Mouse (Mus musculus): ENCODE data around the gene Trim46. TPM values are rescaled to one million over a fixed set of nuclear protein-coding genes. Genes with fewer than 3 reads are reported as not detected.

Trim46 gene
- total and polyA plus RNA-seq, 2 experiments: 0.16 to 0.18 TPM

GRCm38 (mm10) chr3:89187690-89188477, 58.2 kb downstream of the Trim46 start:
- H3K79me2 ChIP-seq (ENCODE audit: control insufficient read depth, insufficient read depth, low read length): no peaks in the 10 kb centered on the region
- peak overlapping the region; percentile 7; the same call in 1 of the 2 replicates for H3K27ac ChIP-seq (replicated peaks; ENCODE audit: insufficient read depth, low read depth, low read length)
- no peaks in the 10 kb centered on the region for H3K36me3 ChIP-seq (ENCODE audit: control insufficient read depth, insufficient read depth, low read length)
- no peaks in the 10 kb centered on the region for H3K27me3 ChIP-seq (ENCODE audit: control insufficient read depth, insufficient read depth, low read length)
- no peaks in the 10 kb centered on the region for H3K4me1 ChIP-seq (ENCODE audit: control insufficient read depth, insufficient read depth, low read length)
- WGBS: 95% methylated on average over 18 of the region's 18 CpGs
- TF ChIP-seq POLR2A (IDR thresholded peaks at IDR 0.05; ENCODE audit: extremely low read depth, insufficient read depth, low read length): no peak
- no peak for TF ChIP-seq CTCF (IDR thresholded peaks at IDR 0.05; ENCODE audit: low read depth, low read length)
- H3K4me3 ChIP-seq (ENCODE audit: insufficient read depth, low read depth, low read length): peak overlapping the region; percentile 23; the same call in 1 of the 2 replicates
- DNase-seq (ENCODE audit: extremely low read depth, low read depth, low spot score): no peak
- H3K9ac ChIP-seq (ENCODE audit: low read depth, low read length): no peak overlapping the region

GRCm38 (mm10) chr3:89187197-89187596, 58.9 kb downstream of the Trim46 start:
- H3K27ac ChIP-seq (replicated peaks; ENCODE audit: insufficient read depth, low read depth, low read length): no peak overlapping the region
- H3K36me3 ChIP-seq (ENCODE audit: control insufficient read depth, insufficient read depth, low read length): no peaks in the 10 kb centered on the region
- no peaks in the 10 kb centered on the region for H3K4me1 ChIP-seq (ENCODE audit: control insufficient read depth, insufficient read depth, low read length)
- TF ChIP-seq POLR2A (IDR thresholded peaks at IDR 0.05; ENCODE audit: extremely low read depth, insufficient read depth, low read length) (no peak), CTCF (IDR thresholded peaks at IDR 0.05; ENCODE audit: low read depth, low read length) (no peak)
- H3K9ac ChIP-seq (ENCODE audit: low read depth, low read length): no peak overlapping the region
- DNase-seq (ENCODE audit: extremely low read depth, low read depth, low spot score): no peak
- WGBS: 82% methylated on average over 23 of the region's 23 CpGs
- peak overlapping the region; percentile 32; the same call in 1 of the 2 replicates for H3K4me3 ChIP-seq (ENCODE audit: insufficient read depth, low read depth, low read length)
- no peaks in the 10 kb centered on the region for H3K79me2 ChIP-seq (ENCODE audit: control insufficient read depth, insufficient read depth, low read length)
- no peaks in the 10 kb centered on the region for H3K27me3 ChIP-seq (ENCODE audit: control insufficient read depth, insufficient read depth, low read length)

Other genes with a start within 250 kb of the Trim46 start
- gene Rusc1, start 153.0 kb downstream of the Trim46 start, total RNA-seq (2014; rRNA removed): 4.0 and 4.8 TPM in 2 replicates
- 14.0 and 18.3 TPM in 2 replicates for gene Rusc1, start 153.0 kb downstream of the Trim46 start, polyA plus RNA-seq (2012; rRNA removed)
- not detected in 2 replicates for gene Gm43738, start 145.2 kb downstream of the Trim46 start, total RNA-seq (2014; rRNA removed)
- gene Gm43738, start 145.2 kb downstream of the Trim46 start, polyA plus RNA-seq (2012; rRNA removed): 0.05 TPM in 1 of 2 replicates, not detected in the other
- 467 and 510 TPM in 2 replicates for gene Fdps, start 144.3 kb downstream of the Trim46 start, total RNA-seq (2014; rRNA removed)
- gene Fdps, start 144.3 kb downstream of the Trim46 start, polyA plus RNA-seq (2012; rRNA removed): 388 and 397 TPM in 2 replicates
- 69.7 and 91.1 TPM in 2 replicates for gene Pklr, start 110.2 kb downstream of the Trim46 start, total RNA-seq (2014; rRNA removed)
- 387 and 512 TPM in 2 replicates for gene Pklr, start 110.2 kb downstream of the Trim46 start, polyA plus RNA-seq (2012; rRNA removed)
- 0.09 and 0.20 TPM in 2 replicates for gene Hcn3, start 86.1 kb downstream of the Trim46 start, total RNA-seq (2014; rRNA removed)
- 0.19 and 0.44 TPM in 2 replicates for gene Hcn3, start 86.1 kb downstream of the Trim46 start, polyA plus RNA-seq (2012; rRNA removed)
- gene Clk2, start 81.5 kb downstream of the Trim46 start, total RNA-seq (2014; rRNA removed): 7.4 and 9.3 TPM in 2 replicates
- gene Clk2, start 81.5 kb downstream of the Trim46 start, polyA plus RNA-seq (2012; rRNA removed): 14.6 and 23.9 TPM in 2 replicates
- gene Scamp3, start 68.8 kb downstream of the Trim46 start, total RNA-seq (2014; rRNA removed): 9.1 and 15.6 TPM in 2 replicates
- gene Scamp3, start 68.8 kb downstream of the Trim46 start, polyA plus RNA-seq (2012; rRNA removed): 105 and 120 TPM in 2 replicates
- gene Fam189b, start 63.2 kb downstream of the Trim46 start, total RNA-seq (2014; rRNA removed): 0.09 and 0.54 TPM in 2 replicates
- gene Fam189b, start 63.2 kb downstream of the Trim46 start, polyA plus RNA-seq (2012; rRNA removed): 1.8 and 4.1 TPM in 2 replicates
- gene Gba, start 43.4 kb downstream of the Trim46 start, total RNA-seq (2014; rRNA removed): 24.1 and 32.7 TPM in 2 replicates
- gene Gba, start 43.4 kb downstream of the Trim46 start, polyA plus RNA-seq (2012; rRNA removed): 33.2 and 36.6 TPM in 2 replicates
- gene Thbs3, start 31.1 kb downstream of the Trim46 start, total RNA-seq (2014; rRNA removed): 0.92 and 1.4 TPM in 2 replicates
- gene Thbs3, start 31.1 kb downstream of the Trim46 start, polyA plus RNA-seq (2012; rRNA removed): 0.85 and 1.2 TPM in 2 replicates
- 105 and 122 TPM in 2 replicates for gene Mtx1, start 19.2 kb downstream of the Trim46 start, total RNA-seq (2014; rRNA removed)
- 167 and 187 TPM in 2 replicates for gene Mtx1, start 19.2 kb downstream of the Trim46 start, polyA plus RNA-seq (2012; rRNA removed)
- gene Muc1, start 17.3 kb downstream of the Trim46 start, total RNA-seq (2014; rRNA removed): 0.60 and 1.7 TPM in 2 replicates
- gene Muc1, start 17.3 kb downstream of the Trim46 start, polyA plus RNA-seq (2012; rRNA removed): 1.3 and 1.7 TPM in 2 replicates
- 45.1 and 60.3 TPM in 2 replicates for gene Krtcap2, start 343 bp downstream of the Trim46 start, total RNA-seq (2014; rRNA removed)
- gene Krtcap2, start 343 bp downstream of the Trim46 start, polyA plus RNA-seq (2012; rRNA removed): 157 and 197 TPM in 2 replicates
- gene Dpm3, start 13.0 kb upstream of the Trim46 start, total RNA-seq (2014; rRNA removed): 102 and 131 TPM in 2 replicates
- gene Dpm3, start 13.0 kb upstream of the Trim46 start, polyA plus RNA-seq (2012; rRNA removed): 243 and 245 TPM in 2 replicates
- gene Slc50a1, start 24.3 kb upstream of the Trim46 start, total RNA-seq (2014; rRNA removed): 6.4 and 7.0 TPM in 2 replicates
- gene Slc50a1, start 24.3 kb upstream of the Trim46 start, polyA plus RNA-seq (2012; rRNA removed): 36.3 and 41.2 TPM in 2 replicates
- 22.1 and 35.2 TPM in 2 replicates for gene Efna1, start 34.8 kb upstream of the Trim46 start, total RNA-seq (2014; rRNA removed)
- gene Efna1, start 34.8 kb upstream of the Trim46 start, polyA plus RNA-seq (2012; rRNA removed): 73.1 and 73.4 TPM in 2 replicates
- gene Efna3, start 76.7 kb upstream of the Trim46 start, total RNA-seq (2014; rRNA removed): not detected in 2 replicates
- not detected in 2 replicates for gene Efna3, start 76.7 kb upstream of the Trim46 start, polyA plus RNA-seq (2012; rRNA removed)
- not detected in 2 replicates for gene Efna4, start 91.7 kb upstream of the Trim46 start, total RNA-seq (2014; rRNA removed)
- gene Efna4, start 91.7 kb upstream of the Trim46 start, polyA plus RNA-seq (2012; rRNA removed): 0.06 and 0.27 TPM in 2 replicates
- 1.4 and 2.6 TPM in 2 replicates for gene Adam15, start 103.7 kb upstream of the Trim46 start, total RNA-seq (2014; rRNA removed)
- 4.7 and 5.4 TPM in 2 replicates for gene Adam15, start 103.7 kb upstream of the Trim46 start, polyA plus RNA-seq (2012; rRNA removed)
- not detected in 2 replicates for gene Dcst2, start 115.7 kb upstream of the Trim46 start, total RNA-seq (2014; rRNA removed)
- 0.05 TPM in 1 of 2 replicates, not detected in the other for gene Dcst2, start 115.7 kb upstream of the Trim46 start, polyA plus RNA-seq (2012; rRNA removed)
- gene Dcst1, start 118.9 kb upstream of the Trim46 start, total RNA-seq (2014; rRNA removed): not detected in 2 replicates
- 0.04 TPM in 1 of 2 replicates, not detected in the other for gene Dcst1, start 118.9 kb upstream of the Trim46 start, polyA plus RNA-seq (2012; rRNA removed)
- 28.9 and 31.9 TPM in 2 replicates for gene Zbtb7b, start 148.5 kb upstream of the Trim46 start, total RNA-seq (2014; rRNA removed)
- gene Zbtb7b, start 148.5 kb upstream of the Trim46 start, polyA plus RNA-seq (2012; rRNA removed): 85.0 and 87.2 TPM in 2 replicates
- gene Lenep, start 156.5 kb upstream of the Trim46 start, total RNA-seq (2014; rRNA removed): not detected in 2 replicates
- not detected in 2 replicates for gene Lenep, start 156.5 kb upstream of the Trim46 start, polyA plus RNA-seq (2012; rRNA removed)
- gene Flad1, start 165.6 kb upstream of the Trim46 start, total RNA-seq (2014; rRNA removed): 29.0 and 33.0 TPM in 2 replicates
- gene Flad1, start 165.6 kb upstream of the Trim46 start, polyA plus RNA-seq (2012; rRNA removed): 62.6 and 67.3 TPM in 2 replicates
- gene Cks1b, start 172.1 kb upstream of the Trim46 start, total RNA-seq (2014; rRNA removed): 3.0 and 6.0 TPM in 2 replicates
- 7.9 and 11.0 TPM in 2 replicates for gene Cks1b, start 172.1 kb upstream of the Trim46 start, polyA plus RNA-seq (2012; rRNA removed)
- 37.7 and 42.0 TPM in 2 replicates for gene Shc1, start 172.1 kb upstream of the Trim46 start, total RNA-seq (2014; rRNA removed)
- 56.8 and 57.4 TPM in 2 replicates for gene Shc1, start 172.1 kb upstream of the Trim46 start, polyA plus RNA-seq (2012; rRNA removed)
- gene Pygo2, start 183.9 kb upstream of the Trim46 start, total RNA-seq (2014; rRNA removed): 4.4 and 9.9 TPM in 2 replicates
- 26.5 and 29.0 TPM in 2 replicates for gene Pygo2, start 183.9 kb upstream of the Trim46 start, polyA plus RNA-seq (2012; rRNA removed)
- gene Pbxip1, start 190.4 kb upstream of the Trim46 start, total RNA-seq (2014; rRNA removed): 5.7 and 5.9 TPM in 2 replicates
- 6.6 and 9.1 TPM in 2 replicates for gene Pbxip1, start 190.4 kb upstream of the Trim46 start, polyA plus RNA-seq (2012; rRNA removed)
- gene Pmvk, start 208.2 kb upstream of the Trim46 start, total RNA-seq (2014; rRNA removed): 79.5 and 112 TPM in 2 replicates
- gene Pmvk, start 208.2 kb upstream of the Trim46 start, polyA plus RNA-seq (2012; rRNA removed): 82.1 and 108 TPM in 2 replicates

All from liver, adult 2 months (tissue).